Mouse (Mus musculus) small intestine, adult 2 months (tissue): Measurements from ENCODE around the gene Clip1.

Experiments used
- CTCF ChIP-seq: fragments of 200-500 bp; IDR thresholded peaks from 2 replicates; pipeline ENCODE4 v1.5.1; 2012; ENCODE audit warnings: low read depth, mild to moderate bottlenecking, control low read depth, inconsistent platforms, low read length, moderate library complexity, mixed read lengths; ENCODE audit not compliant: insufficient replicate concordance, insufficient read length; ENCODE audit errors: extremely low read depth
- POLR2A ChIP-seq: fragments of 200-500 bp; IDR thresholded peaks from 2 replicates; pipeline ENCODE4 v1.6.1; 2012; ENCODE audit warnings: low read depth, mild to moderate bottlenecking, control low read depth, inconsistent platforms, low read length, moderate library complexity

DNA sequence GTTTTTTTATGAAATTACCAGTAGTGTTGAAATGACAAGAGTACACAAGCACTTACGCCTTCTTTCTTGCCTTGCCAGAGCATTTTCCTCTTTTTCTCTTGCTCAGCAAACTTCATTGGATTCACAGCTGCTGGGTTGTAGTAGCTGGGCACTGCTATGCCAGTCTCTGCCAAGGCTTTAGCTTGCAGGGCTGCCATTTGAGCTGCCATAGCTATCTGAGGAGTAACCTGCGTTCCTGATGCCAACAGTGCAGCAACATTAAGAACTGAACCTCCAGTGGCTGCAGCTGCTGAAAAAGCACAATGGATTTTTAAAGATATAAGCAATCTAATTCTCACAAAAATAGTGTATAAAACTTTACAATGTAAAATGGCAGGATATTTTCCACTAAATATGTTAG lies 46.6 kb upstream of the Clip1 start:
- no peak for TF ChIP-seq POLR2A
- no peak for TF ChIP-seq CTCF
